Mouse (Mus musculus) forebrain, postnatal 0 days (tissue): ENCODE results near the gene Magea2. TPM values are rescaled to one million over a fixed set of nuclear protein-coding genes. Genes with fewer than 3 reads are reported as not detected.
A peak's percentile ranks its signal among the peaks of the same experiment; 100 is the strongest.
"Not testable (repeated sequence)": the region's sequence is repeated elsewhere in the genome, so short reads cannot be mapped to it uniquely, and the experiment has no call there.

Experiments used
- ATAC-seq: fragments of 200-750 bp; cut with Nextera tagmentation; 2 replicates; pipeline ENCODE4 v1.8.0; 2017; ENCODE audit warnings: mild to moderate bottlenecking, moderate library complexity
- DNase-seq: peaks from one replicate; pipeline ENCODE4 v3.0.0-alpha.2; 2015
- H3K27ac ChIP-seq: fragments of 300-500 bp; sonication (generic); 2 replicates; pipeline ENCODE4 v1.5.1; 2014; ENCODE audit warnings: low read depth, mild to moderate bottlenecking, antibody characterized with exemption, low read length, moderate library complexity, mixed read lengths
- H3K27me3 ChIP-seq: fragments of 300-500 bp; sonication (generic); 2 replicates; pipeline ENCODE4 v1.6.1; 2014; ENCODE audit warnings: mild to moderate bottlenecking, low read length, mixed read lengths; ENCODE audit not compliant: insufficient read depth
- H3K36me3 ChIP-seq: fragments of 300-500 bp; sonication (generic); 2 replicates; pipeline ENCODE4 v1.6.1; 2014; ENCODE audit warnings: mild to moderate bottlenecking, moderate library complexity; ENCODE audit not compliant: insufficient read depth
- H3K4me1 ChIP-seq: fragments of 300-500 bp; sonication (generic); 2 replicates; pipeline ENCODE4 v1.6.1; 2014; ENCODE audit warnings: antibody characterized with exemption; ENCODE audit not compliant: insufficient read depth
- H3K4me2 ChIP-seq: fragments of 300-500 bp; sonication (generic); 2 replicates; pipeline ENCODE4 v1.6.1; 2014; ENCODE audit warnings: low read depth, mild to moderate bottlenecking, moderate library complexity
- H3K4me3 ChIP-seq: fragments of 300-500 bp; sonication (generic); 2 replicates; pipeline ENCODE4 v1.5.1; 2014; ENCODE audit warnings: low read depth, low read length, mixed read lengths
- H3K9ac ChIP-seq: fragments of 300-500 bp; sonication (generic); 2 replicates; pipeline ENCODE4 v1.6.1; 2014; ENCODE audit warnings: mild to moderate bottlenecking
- H3K9me3 ChIP-seq: fragments of 300-500 bp; sonication (generic); 2 replicates; pipeline ENCODE4 v1.6.1; 2016; ENCODE audit warnings: low read length
- CTCF ChIP-seq: sonication (generic); IDR thresholded peaks from 2 replicates; pipeline ENCODE4 v1.5.1; 2016; ENCODE audit warnings: antibody characterized with exemption, control low read depth, low read depth
- WGBS: fragments of 180-500 bp; shearing (Covaris S2); extraction: QIAGEN DNeasy Blood & Tissue Kit; methylation state at CpG from one replicate; pipeline ENCODE4 v1.1.7; 2014; 5-methylcytosine and 5-hydroxymethylcytosine counted together
- polyA plus RNA-seq: library from polyadenylated mRNA; unstranded; fragments of >200 nt; fragmentation: Nextera tagmentation; extraction: Ambion mirVana; gene quantifications from 2 replicates; pipeline ENCODE4 v1.2.1, GENCODE M21; 2015
- total RNA-seq: library from RNA; depleted of rRNA; stranded (reverse); fragments of >200 nt; gene quantifications from 2 replicates; pipeline ENCODE4 v1.2.3, GENCODE M21; 2014; rRNA removed

The Magea2 gene
- total RNA-seq = not detected in 2 replicates
- polyA plus RNA-seq = not detected in 2 replicates

DNA sequence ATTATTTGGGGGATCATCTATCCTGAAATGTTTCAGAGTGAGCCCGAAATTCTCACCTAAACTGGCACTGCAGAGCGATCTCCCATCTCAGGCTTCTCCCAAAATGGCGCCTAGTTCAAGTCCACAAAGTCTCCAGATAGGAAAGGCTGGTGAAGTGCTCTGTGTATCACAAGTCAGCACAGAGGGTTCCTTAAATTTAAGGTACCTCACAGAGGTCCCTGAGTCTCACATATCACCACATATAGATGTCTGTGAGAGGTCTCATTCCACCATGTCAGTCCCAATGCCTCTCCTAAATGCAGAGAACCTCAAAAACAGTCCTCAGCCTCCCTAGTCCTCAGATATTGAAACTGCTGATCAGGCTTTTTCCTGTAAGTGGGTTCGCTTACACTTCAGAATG is at the start of gene Magea2:
Gene Magea2, minus strand, starts transcription at position 101 of the 400 bp plus-strand sequence.
- H3K27me3 ChIP-seq, H3K27ac ChIP-seq, H3K36me3 ChIP-seq, H3K4me2 ChIP-seq, DNase-seq, ATAC-seq, H3K9ac ChIP-seq, H3K4me3 ChIP-seq, H3K9me3 ChIP-seq, H3K4me1 ChIP-seq: not testable (repeated sequence)
- 87% methylated on average over 3 of the region's 4 CpGs for WGBS

DNA sequence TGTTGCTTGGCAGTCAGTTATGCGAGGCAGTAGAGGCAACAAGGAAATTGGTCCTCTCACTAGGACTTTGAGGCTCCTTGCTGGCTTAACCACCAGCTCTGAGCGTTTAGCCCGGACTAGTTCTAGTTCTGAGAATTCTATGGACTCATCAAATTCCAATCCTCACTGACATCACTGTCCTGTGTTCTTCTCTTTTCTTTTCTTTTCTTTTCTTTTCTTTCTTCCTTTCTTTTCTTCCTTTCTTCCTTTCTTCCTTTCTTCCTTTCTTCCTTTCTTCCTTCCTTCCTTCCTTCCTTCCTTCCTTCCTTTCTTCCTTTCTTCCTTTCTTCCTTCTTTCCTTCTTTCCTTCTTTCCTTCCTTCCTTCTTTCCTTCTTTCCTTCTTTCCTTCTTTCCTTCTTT is 34.8 kb upstream of the Magea2 start, which contains the start of gene Cldn34b2:
Gene Cldn34b2, minus strand, starts transcription at position 101 of the 400 bp plus-strand sequence.
- not testable (repeated sequence) for H3K4me2 ChIP-seq, H3K27me3 ChIP-seq, ATAC-seq, H3K4me3 ChIP-seq, H3K9ac ChIP-seq, DNase-seq, H3K4me1 ChIP-seq, H3K36me3 ChIP-seq, H3K27ac ChIP-seq, H3K9me3 ChIP-seq
- WGBS = 81% methylated on average over 3 of the region's 3 CpGs

- no peak overlapping the region for H3K27ac ChIP-seq
- no peak overlapping the region for H3K9ac ChIP-seq
- H3K4me3 ChIP-seq = no peak overlapping the region
- no peak for ATAC-seq
- no peak overlapping the region for H3K4me2 ChIP-seq
- TF ChIP-seq CTCF = peak; percentile 42
- H3K27me3 ChIP-seq = no peaks in the 10 kb centered on the region
- no peaks in the 10 kb centered on the region for H3K4me1 ChIP-seq
- peak; percentile 25 for DNase-seq
- H3K36me3 ChIP-seq = no peaks in the 10 kb centered on the region
- no peaks in the 10 kb centered on the region for H3K9me3 ChIP-seq
Observed at GRCm38 (mm10) chrX:155098024-155098423, 4.6 kb upstream of the Magea2 start.

- H3K36me3 ChIP-seq, H3K9me3 ChIP-seq, H3K4me3 ChIP-seq, ATAC-seq, H3K4me1 ChIP-seq, H3K4me2 ChIP-seq, DNase-seq, H3K9ac ChIP-seq, H3K27ac ChIP-seq, H3K27me3 ChIP-seq: not testable (repeated sequence)
- WGBS = 100% methylated on average over 1 of the region's 2 CpGs
Observed at GRCm38 (mm10) chrX:155089693-155090092, 3.8 kb downstream of the Magea2 start, which contains the start of gene Magea1. Gene Magea1 (minus strand): TSS chrX:155089793.

DNA sequence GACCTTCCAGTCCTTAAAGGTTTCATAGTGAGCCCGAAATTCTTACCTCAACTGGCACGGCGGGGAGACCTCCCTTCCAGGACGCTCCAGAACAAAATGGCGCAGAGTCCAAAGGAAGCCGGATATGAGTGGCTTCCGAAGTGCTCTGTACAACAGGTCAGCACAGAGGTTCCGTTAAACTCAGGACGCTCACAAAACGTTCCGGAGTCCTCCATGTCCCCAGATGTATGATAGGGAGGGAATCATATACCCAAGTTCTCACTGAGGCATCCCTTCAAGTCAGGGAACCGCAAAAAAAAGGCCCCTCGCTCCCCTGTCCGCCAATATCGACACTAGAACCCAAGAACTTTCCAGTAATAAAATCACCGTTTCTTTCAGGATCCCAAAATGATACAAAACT is 30.4 kb downstream of the Magea2 start, which contains the start of gene Magea5:
Gene Magea5, minus strand, starts transcription at position 101 of the 400 bp plus-strand sequence.
- ATAC-seq, H3K9me3 ChIP-seq, H3K4me3 ChIP-seq, H3K27ac ChIP-seq, H3K9ac ChIP-seq, H3K36me3 ChIP-seq, DNase-seq, H3K4me2 ChIP-seq, H3K4me1 ChIP-seq, H3K27me3 ChIP-seq: not testable (repeated sequence)
- 89% methylated on average over 16 of the region's 16 CpGs for WGBS

DNA sequence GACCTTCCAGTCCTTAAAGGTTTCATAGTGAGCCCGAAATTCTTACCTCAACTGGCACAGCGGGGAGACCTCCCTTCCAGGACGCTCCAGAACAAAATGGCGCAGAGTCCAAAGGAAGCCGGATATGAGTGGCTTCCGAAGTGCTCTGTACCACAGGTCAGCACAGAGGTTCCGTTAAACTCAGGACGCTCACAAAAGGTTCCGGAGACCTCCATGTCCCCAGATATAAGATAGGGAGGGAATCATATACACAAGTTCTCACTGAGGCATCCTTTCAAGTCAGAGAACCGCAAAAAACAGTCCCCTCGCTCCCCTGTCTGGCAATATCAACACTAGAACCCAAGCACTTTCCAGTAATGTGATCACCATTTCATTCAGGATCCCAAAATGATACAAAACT is 97.7 kb downstream of the Magea2 start, which contains the start of gene Magea8:
Gene Magea8, minus strand, starts transcription at position 101 of the 400 bp plus-strand sequence.
- DNase-seq, ATAC-seq, H3K27me3 ChIP-seq, H3K9me3 ChIP-seq, H3K4me2 ChIP-seq, H3K9ac ChIP-seq, H3K4me3 ChIP-seq, H3K4me1 ChIP-seq, H3K36me3 ChIP-seq, H3K27ac ChIP-seq: not testable (repeated sequence)
- WGBS = 88% methylated on average over 11 of the region's 11 CpGs

Other genes starting within 250 kb of the Magea2 start
- gene Cldn34b1, start 203.4 kb downstream of the Magea2 start, total RNA-seq = not detected in 2 replicates
- not detected in 2 replicates for gene Cldn34b1, start 203.4 kb downstream of the Magea2 start, polyA plus RNA-seq
- not detected in 2 replicates for gene Magea6, start 157.7 kb downstream of the Magea2 start, total RNA-seq
- gene Magea6, start 157.7 kb downstream of the Magea2 start, polyA plus RNA-seq = not detected in 2 replicates
- gene Magea3, start 144.2 kb downstream of the Magea2 start, total RNA-seq = not detected in 2 replicates
- gene Magea3, start 144.2 kb downstream of the Magea2 start, polyA plus RNA-seq = not detected in 2 replicates
- gene Magea8, start 97.8 kb downstream of the Magea2 start, total RNA-seq = not detected in 2 replicates
- not detected in 2 replicates for gene Magea8, start 97.8 kb downstream of the Magea2 start, polyA plus RNA-seq
- not detected in 2 replicates for gene Magea5, start 30.5 kb downstream of the Magea2 start, total RNA-seq
- gene Magea5, start 30.5 kb downstream of the Magea2 start, polyA plus RNA-seq = not detected in 2 replicates
- not detected in 2 replicates for gene Magea1, start 3.9 kb downstream of the Magea2 start, total RNA-seq
- not detected in 2 replicates for gene Magea1, start 3.9 kb downstream of the Magea2 start, polyA plus RNA-seq
- not detected in 2 replicates for gene Cldn34b2, start 34.7 kb upstream of the Magea2 start, total RNA-seq
- not detected in 2 replicates for gene Cldn34b2, start 34.7 kb upstream of the Magea2 start, polyA plus RNA-seq
- gene Sat1, start 122.8 kb upstream of the Magea2 start, total RNA-seq = 41.6 and 58.4 TPM in 2 replicates
- 85.7 and 94.3 TPM in 2 replicates for gene Sat1, start 122.8 kb upstream of the Magea2 start, polyA plus RNA-seq
- gene Acot9, start 168.8 kb upstream of the Magea2 start, total RNA-seq = 43.3 and 54.6 TPM in 2 replicates
- gene Acot9, start 168.8 kb upstream of the Magea2 start, polyA plus RNA-seq = 58.5 and 61.8 TPM in 2 replicates
- gene Prdx4, start 247.1 kb upstream of the Magea2 start, total RNA-seq = 64.5 and 70.7 TPM in 2 replicates
- gene Prdx4, start 247.1 kb upstream of the Magea2 start, polyA plus RNA-seq = 107 and 124 TPM in 2 replicates